Mouse (Mus musculus): ENCODE measurements around the gene Nav2. TPM values are rescaled to one million over a fixed set of nuclear protein-coding genes. Genes with fewer than 3 reads are reported as not detected.

Gene Nav2
- polyA plus RNA-seq, 1 experiment: 46.2 TPM

- Histone ChIP-seq H3K4me1 (replicated peaks; ENCODE audit: control insufficient read depth, insufficient read depth, low read length) (no peaks in the 10 kb centered on the region), H3K36me3 (ENCODE audit: control insufficient read depth, insufficient read depth, low read length) (no peaks in the 10 kb centered on the region), H3K27ac (ENCODE audit: control insufficient read depth, insufficient read depth, low read length) (no peak overlapping the region), H3K4me3 (ENCODE audit: control insufficient read depth, insufficient read depth, low read length) (no peak overlapping the region), H3K27me3 (ENCODE audit: control insufficient read depth, insufficient read depth, low read length) (no peaks in the 10 kb centered on the region)
- TF ChIP-seq CTCF (IDR thresholded peaks at IDR 0.05; ENCODE audit: borderline replicate concordance, control insufficient read depth, extremely low read depth, insufficient read depth, low read length, poor library complexity): no peak
- no peak for TF ChIP-seq POLR2A (IDR thresholded peaks at IDR 0.05; ENCODE audit: control insufficient read depth, extremely low read depth, insufficient read depth, low read length, poor library complexity)
- no peak for DNase-seq
- WGBS: 94% methylated on average over 5 of the region's 5 CpGs
Measured at GRCm38 (mm10) chr7:49558895-49559294, 650.4 kb downstream of the Nav2 start.

GRCm38 (mm10) chr7:49560012-49560411, 651.5 kb downstream of the Nav2 start:
- Histone ChIP-seq H3K4me3 (ENCODE audit: control insufficient read depth, insufficient read depth, low read length) (no peak overlapping the region), H3K36me3 (ENCODE audit: control insufficient read depth, insufficient read depth, low read length) (no peaks in the 10 kb centered on the region), H3K27ac (ENCODE audit: control insufficient read depth, insufficient read depth, low read length) (no peak overlapping the region), H3K27me3 (ENCODE audit: control insufficient read depth, insufficient read depth, low read length) (no peaks in the 10 kb centered on the region), H3K4me1 (replicated peaks; ENCODE audit: control insufficient read depth, insufficient read depth, low read length) (no peaks in the 10 kb centered on the region)
- TF ChIP-seq POLR2A (IDR thresholded peaks at IDR 0.05; ENCODE audit: control insufficient read depth, extremely low read depth, insufficient read depth, low read length, poor library complexity): no peak
- TF ChIP-seq CTCF (IDR thresholded peaks at IDR 0.05; ENCODE audit: borderline replicate concordance, control insufficient read depth, extremely low read depth, insufficient read depth, low read length, poor library complexity): no peak
- WGBS: 93% methylated on average over 4 of the region's 4 CpGs
- DNase-seq: no peak

GRCm38 (mm10) chr7:49562404-49562803, 653.9 kb downstream of the Nav2 start:
- H3K36me3 ChIP-seq (ENCODE audit: control insufficient read depth, insufficient read depth, low read length): no peaks in the 10 kb centered on the region
- 97% methylated on average over 4 of the region's 4 CpGs for WGBS
- H3K4me1 ChIP-seq (replicated peaks; ENCODE audit: control insufficient read depth, insufficient read depth, low read length): no peaks in the 10 kb centered on the region
- DNase-seq: no peak
- H3K4me3 ChIP-seq (ENCODE audit: control insufficient read depth, insufficient read depth, low read length): no peak overlapping the region
- H3K27ac ChIP-seq (ENCODE audit: control insufficient read depth, insufficient read depth, low read length): no peak overlapping the region
- TF ChIP-seq POLR2A (IDR thresholded peaks at IDR 0.05; ENCODE audit: control insufficient read depth, extremely low read depth, insufficient read depth, low read length, poor library complexity) (no peak), CTCF (IDR thresholded peaks at IDR 0.05; ENCODE audit: borderline replicate concordance, control insufficient read depth, extremely low read depth, insufficient read depth, low read length, poor library complexity) (no peak)
- H3K27me3 ChIP-seq (ENCODE audit: control insufficient read depth, insufficient read depth, low read length): no peaks in the 10 kb centered on the region

- no peaks in the 10 kb centered on the region for H3K36me3 ChIP-seq (ENCODE audit: control insufficient read depth, insufficient read depth, low read length)
- TF ChIP-seq CTCF (IDR thresholded peaks at IDR 0.05; ENCODE audit: borderline replicate concordance, control insufficient read depth, extremely low read depth, insufficient read depth, low read length, poor library complexity) (no peak), POLR2A (IDR thresholded peaks at IDR 0.05; ENCODE audit: control insufficient read depth, extremely low read depth, insufficient read depth, low read length, poor library complexity) (no peak)
- no peak for DNase-seq
- H3K27ac ChIP-seq (ENCODE audit: control insufficient read depth, insufficient read depth, low read length): no peak overlapping the region
- H3K4me1 ChIP-seq (replicated peaks; ENCODE audit: control insufficient read depth, insufficient read depth, low read length): no peaks in the 10 kb centered on the region
- 86% methylated on average over 8 of the region's 8 CpGs for WGBS
- H3K27me3 ChIP-seq (ENCODE audit: control insufficient read depth, insufficient read depth, low read length): no peaks in the 10 kb centered on the region
- H3K4me3 ChIP-seq (ENCODE audit: control insufficient read depth, insufficient read depth, low read length): no peak overlapping the region
Measured at GRCm38 (mm10) chr7:49562851-49563250, 654.3 kb downstream of the Nav2 start.

- no peaks in the 10 kb centered on the region for H3K4me1 ChIP-seq (replicated peaks; ENCODE audit: control insufficient read depth, insufficient read depth, low read length)
- no peak for DNase-seq
- TF ChIP-seq POLR2A (IDR thresholded peaks at IDR 0.05; ENCODE audit: control insufficient read depth, extremely low read depth, insufficient read depth, low read length, poor library complexity) (no peak), CTCF (IDR thresholded peaks at IDR 0.05; ENCODE audit: borderline replicate concordance, control insufficient read depth, extremely low read depth, insufficient read depth, low read length, poor library complexity) (no peak)
- H3K27ac ChIP-seq (ENCODE audit: control insufficient read depth, insufficient read depth, low read length): no peak overlapping the region
- H3K4me3 ChIP-seq (ENCODE audit: control insufficient read depth, insufficient read depth, low read length): no peak overlapping the region
- H3K27me3 ChIP-seq (ENCODE audit: control insufficient read depth, insufficient read depth, low read length): no peaks in the 10 kb centered on the region
- 94% methylated on average over 11 of the region's 11 CpGs for WGBS
- no peaks in the 10 kb centered on the region for H3K36me3 ChIP-seq (ENCODE audit: control insufficient read depth, insufficient read depth, low read length)
Measured at GRCm38 (mm10) chr7:49565084-49565483, 656.6 kb downstream of the Nav2 start.

- H3K36me3 ChIP-seq (ENCODE audit: control insufficient read depth, insufficient read depth, low read length): no peaks in the 10 kb centered on the region
- no peaks in the 10 kb centered on the region for H3K4me1 ChIP-seq (replicated peaks; ENCODE audit: control insufficient read depth, insufficient read depth, low read length)
- no peak for DNase-seq
- H3K27me3 ChIP-seq (ENCODE audit: control insufficient read depth, insufficient read depth, low read length): no peaks in the 10 kb centered on the region
- H3K4me3 ChIP-seq (ENCODE audit: control insufficient read depth, insufficient read depth, low read length): no peak overlapping the region
- no peak overlapping the region for H3K27ac ChIP-seq (ENCODE audit: control insufficient read depth, insufficient read depth, low read length)
- 92% methylated on average over 11 of the region's 11 CpGs for WGBS
- TF ChIP-seq POLR2A (IDR thresholded peaks at IDR 0.05; ENCODE audit: control insufficient read depth, extremely low read depth, insufficient read depth, low read length, poor library complexity) (no peak), CTCF (IDR thresholded peaks at IDR 0.05; ENCODE audit: borderline replicate concordance, control insufficient read depth, extremely low read depth, insufficient read depth, low read length, poor library complexity) (no peak)
Measured at GRCm38 (mm10) chr7:49565798-49566197, 657.3 kb downstream of the Nav2 start.
